Mouse (Mus musculus) retina, postnatal 1 day (tissue): Measurements from ENCODE around the gene Serf1.
A peak's percentile ranks its signal among the peaks of the same experiment; 100 is the strongest.
"Not testable (repeated sequence)": the region's sequence is repeated elsewhere in the genome, so short reads cannot be mapped to it uniquely, and the experiment has no call there.

ENCODE experiments used
- DNase-seq: peaks from one replicate; pipeline ENCODE4 v3.0.0-alpha.2; 2012

The Serf1 gene

DNA sequence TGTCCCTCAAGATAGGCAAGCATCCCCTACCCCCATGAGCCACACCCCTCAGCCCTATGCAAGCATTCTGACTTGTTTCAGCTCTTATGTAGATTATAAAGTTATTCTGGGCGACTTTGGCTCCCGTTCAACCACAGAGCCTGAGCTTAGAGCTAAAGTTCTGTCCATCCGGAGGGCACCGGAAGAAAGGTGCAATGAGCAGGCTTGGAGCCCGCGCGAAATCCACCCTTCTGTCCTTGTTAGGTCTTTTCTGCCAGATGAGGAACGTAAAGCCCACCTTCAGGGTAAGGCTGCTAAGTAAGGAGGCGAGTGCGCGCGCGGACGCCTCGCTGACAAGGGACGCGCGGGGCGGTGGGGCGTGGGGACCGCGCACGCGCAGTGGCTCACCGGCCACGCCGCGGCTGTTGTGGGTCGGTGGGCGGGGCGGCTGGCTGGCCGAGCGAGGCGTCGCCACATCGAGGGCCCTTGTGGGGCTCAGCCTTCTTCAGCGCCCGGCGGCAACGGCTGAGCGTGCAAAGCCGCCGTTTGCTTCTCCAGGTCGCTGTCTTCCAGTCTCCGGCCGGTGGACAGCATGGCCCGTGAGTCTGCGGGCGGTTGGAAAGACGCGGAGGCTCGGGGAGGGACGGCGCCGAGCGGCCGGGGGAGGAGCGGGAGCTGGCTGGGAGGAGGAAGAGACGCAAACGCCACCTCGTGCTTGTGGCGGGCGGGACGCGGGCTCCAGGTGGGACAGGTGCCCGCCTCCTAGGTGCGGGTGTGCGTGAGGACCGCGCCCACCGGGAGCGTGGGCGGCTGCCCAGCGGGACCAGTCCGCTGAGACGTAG is at the start of gene Serf1:
Gene Serf1, plus strand, starts transcription at position 361 of the 821 bp plus-strand sequence.
- peak; percentile 92 for DNase-seq

GRCm38 (mm10) chr13:100063936-100064335 is 43.9 kb upstream of the Serf1 start:
- no peak for DNase-seq

DNA sequence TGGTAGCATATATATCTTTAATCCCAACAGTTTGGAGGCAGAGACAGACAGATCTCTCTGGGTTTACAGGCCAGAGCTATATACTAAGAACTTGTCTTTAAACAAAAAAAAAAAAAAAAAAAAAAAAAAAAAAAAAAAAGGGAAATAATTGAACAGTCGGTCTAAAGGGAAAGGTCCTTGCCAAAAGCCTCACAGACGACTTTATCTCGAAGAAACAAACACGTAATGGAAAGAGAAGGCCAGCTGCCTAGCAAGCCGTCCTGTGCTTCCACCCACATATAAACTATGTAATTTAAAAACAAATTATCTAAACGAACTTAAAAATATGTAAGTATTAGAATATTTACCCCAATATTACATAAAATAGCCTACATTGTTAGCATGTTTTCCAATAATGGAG is 40.0 kb upstream of the Serf1 start:
- DNase-seq: no peak

DNA sequence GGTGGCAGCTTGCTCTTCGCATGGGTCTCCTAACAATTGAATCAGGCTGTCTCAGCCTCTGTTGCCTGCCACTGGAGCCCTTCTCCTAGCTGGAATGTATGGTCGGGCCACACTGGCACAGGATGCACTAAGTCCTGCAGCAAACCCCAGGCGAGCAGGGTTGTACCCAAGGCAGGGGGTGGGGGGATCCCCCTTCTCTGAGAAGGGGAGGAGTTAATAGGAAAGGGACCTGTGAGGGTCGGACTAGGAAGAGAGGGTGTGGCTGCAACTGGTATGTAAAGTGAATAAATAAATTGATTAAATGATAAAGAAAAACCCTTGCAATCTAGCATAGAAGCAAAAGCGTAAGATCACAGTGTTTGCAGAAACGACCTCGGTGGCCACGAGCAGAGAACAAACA is 36.3 kb upstream of the Serf1 start:
- no peak for DNase-seq

- no peak for DNase-seq
Observed at GRCm38 (mm10) chr13:100098808-100099207, 9.0 kb upstream of the Serf1 start.

GRCm38 (mm10) chr13:100103052-100103658 is 4.7 kb upstream of the Serf1 start:
- DNase-seq: peak; percentile 4

DNA sequence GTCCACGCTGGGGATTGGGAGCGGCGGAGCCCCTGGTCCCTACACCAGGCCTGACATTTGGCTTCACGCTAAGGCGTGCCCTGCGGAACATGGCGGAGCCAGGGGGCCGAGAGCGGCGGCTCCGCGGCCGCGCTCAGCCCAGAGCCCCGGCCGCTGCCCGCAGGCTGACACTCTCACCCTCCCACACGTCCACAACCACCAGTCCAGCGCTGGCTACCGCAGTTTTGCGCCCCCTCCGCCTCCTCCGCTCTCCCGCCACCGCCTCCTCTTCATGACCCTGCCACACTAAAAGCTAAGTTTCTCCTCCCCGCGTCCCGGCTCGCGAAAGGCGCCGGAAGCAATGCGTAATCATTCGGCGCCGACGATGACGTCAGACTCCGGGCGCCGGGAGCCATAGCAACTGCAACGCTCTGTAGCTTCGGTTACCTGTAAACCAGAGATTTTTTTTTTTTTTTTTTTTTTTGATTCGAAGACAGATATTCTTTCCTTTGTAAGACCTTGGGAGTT is 4.0 kb upstream of the Serf1 start, which contains the start of gene Bdp1:
Gene Bdp1, minus strand, starts transcription at position 323 of the 507 bp plus-strand sequence.
- peak; percentile 94 for DNase-seq

GRCm38 (mm10) chr13:100112218-100112972 is 4.6 kb downstream of the Serf1 start:
- DNase-seq: peak; percentile 37

DNA sequence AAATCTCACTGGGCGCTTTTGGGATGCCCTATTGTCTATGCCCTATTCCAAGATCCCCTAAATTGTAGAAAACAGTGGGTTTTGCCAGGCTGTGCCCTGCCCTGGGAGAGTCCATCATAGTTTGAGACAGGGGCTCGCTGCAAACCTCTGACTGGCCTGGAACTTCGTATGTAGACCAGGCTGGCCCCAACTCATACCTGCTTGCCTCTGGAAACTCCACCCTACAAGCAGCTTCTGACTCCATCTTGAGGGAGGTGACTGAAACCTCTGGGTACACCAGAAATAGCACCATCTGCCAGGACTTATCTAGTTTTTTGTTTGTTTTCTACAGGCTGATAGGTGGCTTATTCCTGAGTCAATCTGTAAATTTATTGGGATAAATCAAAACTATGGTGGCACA is 16.2 kb downstream of the Serf1 start:
- no peak for DNase-seq

- DNase-seq: peak; percentile 97
Observed at GRCm38 (mm10) chr13:100124423-100125257, 16.8 kb downstream of the Serf1 start, which contains the start of gene Smn1. TSS of gene Smn1 (plus strand) at chr13:100124852.

GRCm38 (mm10) chr13:100125258-100125643 is 17.4 kb downstream of the Serf1 start:
- no peak for DNase-seq

- no peak for DNase-seq
Observed at GRCm38 (mm10) chr13:100141646-100142314, 34.0 kb downstream of the Serf1 start.

DNA sequence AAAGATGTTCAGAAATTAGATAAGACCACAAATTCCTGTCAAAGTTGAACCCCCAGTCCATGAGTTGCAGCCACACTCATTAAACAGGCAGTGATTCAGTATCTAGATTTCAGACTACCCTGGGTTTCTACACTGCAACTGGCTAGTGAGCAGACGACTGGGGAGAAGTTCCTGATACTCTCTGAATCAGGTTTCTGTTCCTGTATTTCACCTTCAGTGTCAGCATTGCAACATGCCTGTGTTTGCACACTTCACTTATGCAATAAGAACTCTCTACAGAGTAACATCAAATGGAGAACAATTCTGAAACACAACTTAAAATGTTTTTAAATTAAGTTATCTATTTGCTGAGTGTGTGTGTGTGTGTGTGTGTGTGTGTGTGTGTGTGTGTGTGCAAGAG is 44.8 kb downstream of the Serf1 start:
- DNase-seq: no peak

- DNase-seq: no peak
Observed at GRCm38 (mm10) chr13:100156624-100157023, 48.8 kb downstream of the Serf1 start.

- DNase-seq: not testable (repeated sequence)
Observed at GRCm38 (mm10) chr13:100161171-100161870, 53.5 kb downstream of the Serf1 start.

- DNase-seq: not testable (repeated sequence)
Observed at GRCm38 (mm10) chr13:100162467-100162866, 54.7 kb downstream of the Serf1 start.
